Mouse (Mus musculus): ENCODE results near the gene Mbtd1. TPM values are rescaled to one million over a fixed set of nuclear protein-coding genes. Genes with fewer than 3 reads are reported as not detected.
"Not testable (repeated sequence)": the region's sequence is repeated elsewhere in the genome, so short reads cannot be mapped to it uniquely, and the experiment has no call there.

Gene Mbtd1
- polyA plus RNA-seq, 1 experiment from 2014 or later = 24.7 TPM

DNA sequence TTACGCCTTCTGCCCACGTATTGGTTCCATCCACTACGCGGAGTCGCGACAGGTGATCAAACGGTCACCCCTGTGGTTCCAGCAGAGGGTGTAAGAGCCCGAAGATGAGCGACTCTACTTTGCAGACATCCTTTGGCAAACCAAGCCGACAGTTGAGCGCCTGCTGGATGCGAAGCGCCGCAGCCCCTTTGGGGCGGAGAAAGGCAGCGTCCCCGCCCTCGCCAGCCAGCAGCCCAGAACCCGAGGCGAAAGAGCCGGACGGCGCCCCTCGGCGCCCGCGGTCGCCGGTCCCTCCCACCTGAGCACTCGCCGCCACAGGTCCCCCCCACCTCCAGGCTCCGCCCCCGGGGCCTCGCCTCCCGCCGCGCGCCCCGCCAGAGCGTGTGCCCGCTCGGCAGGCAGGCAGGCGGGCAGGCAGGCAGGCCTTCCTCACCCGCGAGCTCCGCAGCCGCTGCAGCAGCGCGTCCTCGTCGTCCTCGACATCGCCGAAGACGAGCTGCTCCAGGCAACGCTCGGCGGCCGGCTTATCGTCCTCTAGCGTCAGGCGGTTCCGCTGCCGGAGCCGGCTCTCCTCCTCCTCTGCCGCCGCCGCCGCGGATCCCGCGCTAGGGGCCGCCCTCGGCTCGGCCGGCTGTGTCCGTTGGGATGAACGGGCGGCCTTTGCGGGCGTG is 616 bp upstream of the Mbtd1 start:
- Histone ChIP-seq H3K9ac (ENCODE audit: low read length) (peak overlapping the region; percentile 99), H3K4me3 (ENCODE audit: low read length) (peak overlapping the region; percentile 99), H3K27ac (ENCODE audit: low read length) (peak overlapping the region; percentile 97), H3K4me2 (ENCODE audit: low read depth, low read length) (peak overlapping the region; percentile 83), H3K27me3 (ENCODE audit: control insufficient read depth, insufficient read depth, low read depth, low read length) (no peaks in the 10 kb centered on the region), H3K36me3 (ENCODE audit: control insufficient read depth, insufficient read depth, low read length) (peaks cover 3% of the 10 kb centered on the region), H3K4me1 (replicated peaks; ENCODE audit: control insufficient read depth, insufficient read depth, low read length) (peaks cover 17% of the 10 kb centered on the region), H3K9me3 (ENCODE audit: control insufficient read depth, low read length) (no peaks in the 10 kb centered on the region)
- peak; percentile 56 for ATAC-seq (ENCODE audit: low read depth)
- 0% methylated on average over 49 of the region's 81 CpGs for WGBS

DNA sequence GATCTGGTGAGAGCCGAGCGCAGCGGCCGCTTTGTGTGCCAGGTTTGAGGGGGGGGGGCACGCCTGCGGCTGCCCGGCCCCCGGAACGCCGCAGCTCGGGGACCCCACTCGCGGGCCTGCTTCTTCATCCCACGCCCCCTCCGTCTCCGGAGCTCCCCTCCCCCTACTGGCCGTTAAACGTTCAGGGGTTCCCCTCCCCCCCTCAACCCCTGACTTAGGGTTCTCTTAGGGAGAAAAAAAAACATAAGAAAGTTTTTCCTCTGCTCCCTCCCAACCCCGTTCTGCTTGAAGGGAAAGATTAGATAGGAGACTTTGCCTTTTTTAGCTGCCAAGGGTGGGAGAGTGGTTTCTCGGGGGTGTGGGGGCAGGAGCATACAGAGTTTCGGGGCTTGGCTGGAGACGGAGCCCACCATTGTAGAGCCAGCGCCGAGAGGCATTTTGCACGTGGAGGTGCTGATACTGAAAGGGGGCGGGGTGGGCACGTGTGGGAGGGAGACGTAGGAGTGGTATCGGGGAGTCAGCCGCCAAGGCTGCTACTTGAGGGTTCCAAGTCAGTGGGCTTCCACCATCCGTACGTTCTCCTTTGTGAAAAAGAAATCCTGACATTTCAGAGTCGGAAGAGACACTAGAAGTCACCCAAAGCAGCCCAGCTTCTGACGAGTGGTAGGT is 893 bp downstream of the Mbtd1 start:
- H3K4me1 ChIP-seq (replicated peaks; ENCODE audit: control insufficient read depth, insufficient read depth, low read length) = peaks cover 17% of the 10 kb centered on the region
- WGBS = 0% methylated on average over 32 of the region's 34 CpGs
- no peaks in the 10 kb centered on the region for H3K36me3 ChIP-seq (ENCODE audit: control insufficient read depth, insufficient read depth, low read length)
- no peaks in the 10 kb centered on the region for H3K9me3 ChIP-seq (ENCODE audit: control insufficient read depth, low read length)
- peak overlapping the region; percentile 97 for H3K27ac ChIP-seq (ENCODE audit: low read length)
- no peaks in the 10 kb centered on the region for H3K27me3 ChIP-seq (ENCODE audit: control insufficient read depth, insufficient read depth, low read depth, low read length)
- peak overlapping the region; percentile 99 for H3K9ac ChIP-seq (ENCODE audit: low read length)
- H3K4me3 ChIP-seq (ENCODE audit: low read length) = peak overlapping the region; percentile 99
- H3K4me2 ChIP-seq (ENCODE audit: low read depth, low read length) = peak overlapping the region; percentile 80
- ATAC-seq (ENCODE audit: low read depth) = no peak

DNA sequence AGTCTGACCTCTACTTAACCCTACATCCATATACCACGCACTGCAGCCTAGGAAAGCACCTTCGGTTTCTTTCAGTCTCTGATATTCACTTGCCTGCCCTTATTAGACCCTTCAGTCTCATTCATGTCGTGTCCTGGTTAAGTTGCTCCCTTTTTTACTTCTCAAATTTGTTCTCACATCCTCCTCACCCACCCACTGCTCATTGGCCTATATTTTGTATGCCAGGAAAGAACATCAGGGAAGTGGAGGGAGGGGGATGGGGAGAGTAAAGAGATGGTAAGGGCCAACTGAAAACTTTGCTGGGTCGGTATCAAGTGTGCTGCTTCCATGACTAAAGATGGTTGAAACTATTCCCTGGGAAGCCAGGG is 1.4 kb downstream of the Mbtd1 start:
- peak overlapping the region; percentile 80 for H3K4me2 ChIP-seq (ENCODE audit: low read depth, low read length)
- H3K4me3 ChIP-seq (ENCODE audit: low read length) = peak overlapping the region; percentile 99
- peaks cover 17% of the 10 kb centered on the region for H3K4me1 ChIP-seq (replicated peaks; ENCODE audit: control insufficient read depth, insufficient read depth, low read length)
- H3K27me3 ChIP-seq (ENCODE audit: control insufficient read depth, insufficient read depth, low read depth, low read length) = no peaks in the 10 kb centered on the region
- H3K9ac ChIP-seq (ENCODE audit: low read length) = peak overlapping the region; percentile 99
- peak overlapping the region; percentile 97; the same call in 1 of the 2 replicates for H3K27ac ChIP-seq (ENCODE audit: low read length)
- H3K36me3 ChIP-seq (ENCODE audit: control insufficient read depth, insufficient read depth, low read length) = no peaks in the 10 kb centered on the region
- 2% methylated on average over 4 of the region's 4 CpGs for WGBS
- no peaks in the 10 kb centered on the region for H3K9me3 ChIP-seq (ENCODE audit: control insufficient read depth, low read length)
- ATAC-seq (ENCODE audit: low read depth) = no peak

DNA sequence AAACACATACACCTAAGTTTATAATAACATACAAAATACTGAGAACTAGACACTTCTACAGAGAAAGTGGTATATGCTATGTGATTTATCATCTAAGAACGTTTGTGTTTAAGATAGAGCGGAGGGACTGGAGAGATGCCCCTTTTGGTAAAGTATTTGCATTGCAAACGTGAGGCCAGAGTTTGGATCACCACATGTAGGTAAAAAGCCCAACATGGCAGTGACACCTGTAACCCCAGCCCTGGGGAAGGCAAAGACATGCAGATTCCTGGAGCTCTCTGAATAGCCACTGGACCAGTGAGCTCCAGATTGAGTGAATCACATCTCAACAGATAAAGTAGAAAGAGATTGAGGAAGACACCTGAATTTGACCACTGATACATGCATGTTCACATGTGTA is 12.1 kb downstream of the Mbtd1 start:
- Histone ChIP-seq H3K4me2 (ENCODE audit: low read depth, low read length) (no peak overlapping the region), H3K4me1 (replicated peaks; ENCODE audit: control insufficient read depth, insufficient read depth, low read length) (no peaks in the 10 kb centered on the region), H3K4me3 (ENCODE audit: low read length) (no peak overlapping the region), H3K9me3 (ENCODE audit: control insufficient read depth, low read length) (no peaks in the 10 kb centered on the region), H3K27me3 (ENCODE audit: control insufficient read depth, insufficient read depth, low read depth, low read length) (no peaks in the 10 kb centered on the region), H3K27ac (ENCODE audit: low read length) (no peak overlapping the region), H3K36me3 (ENCODE audit: control insufficient read depth, insufficient read depth, low read length) (peaks cover 2% of the 10 kb centered on the region; the same call in 1 of the 2 replicates), H3K9ac (ENCODE audit: low read length) (no peak overlapping the region)
- 66% methylated on average over 3 of the region's 3 CpGs for WGBS
- ATAC-seq (ENCODE audit: low read depth) = no peak

DNA sequence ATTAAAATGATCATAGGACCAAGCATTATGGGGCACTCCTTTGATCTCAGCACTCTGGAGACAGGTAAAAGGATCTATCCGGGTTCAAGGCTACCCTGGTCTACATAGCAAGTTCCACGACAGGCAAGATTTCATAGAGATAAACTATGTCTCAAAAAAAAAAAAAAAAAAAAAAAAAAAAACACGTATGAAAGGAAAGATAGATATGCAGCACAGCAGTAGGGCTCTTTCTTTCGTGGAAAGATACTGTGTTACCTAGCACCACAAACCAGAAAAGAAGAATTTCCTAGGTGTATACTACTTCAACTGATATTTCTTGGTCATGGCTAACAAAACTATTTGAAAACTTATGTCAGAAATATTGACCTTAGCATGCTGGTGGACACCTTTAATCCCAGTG is 21.2 kb downstream of the Mbtd1 start:
- ATAC-seq (ENCODE audit: low read depth) = no peak
- Histone ChIP-seq H3K27ac (ENCODE audit: low read length) (no peak overlapping the region), H3K4me1 (replicated peaks; ENCODE audit: control insufficient read depth, insufficient read depth, low read length) (no peaks in the 10 kb centered on the region), H3K36me3 (ENCODE audit: control insufficient read depth, insufficient read depth, low read length) (peaks cover 30% of the 10 kb centered on the region), H3K9ac (ENCODE audit: low read length) (no peak overlapping the region), H3K4me3 (ENCODE audit: low read length) (no peak overlapping the region), H3K27me3 (ENCODE audit: control insufficient read depth, insufficient read depth, low read depth, low read length) (no peaks in the 10 kb centered on the region), H3K9me3 (ENCODE audit: control insufficient read depth, low read length) (no peaks in the 10 kb centered on the region), H3K4me2 (ENCODE audit: low read depth, low read length) (no peak overlapping the region)
- 77% methylated on average over 4 of the region's 4 CpGs for WGBS

DNA sequence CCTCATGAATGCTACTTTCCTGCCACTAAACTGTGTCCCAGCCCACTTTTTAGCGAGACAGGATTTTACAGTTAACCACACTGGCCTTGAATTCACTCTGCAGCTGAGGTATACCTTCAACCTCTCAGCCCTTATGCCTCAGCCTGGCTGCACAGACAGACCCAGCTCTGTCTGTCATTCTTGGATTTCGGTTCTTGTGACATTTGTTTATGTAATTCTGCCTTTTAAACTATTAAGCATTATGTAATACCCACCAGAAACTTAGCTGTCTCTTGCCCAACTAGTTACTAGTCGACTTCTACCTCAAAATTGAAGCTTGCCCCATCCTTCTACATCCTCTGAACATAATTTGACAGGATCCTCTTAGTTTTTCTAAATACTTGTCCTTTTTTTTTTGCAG is 22.2 kb downstream of the Mbtd1 start:
- Histone ChIP-seq H3K27me3 (ENCODE audit: control insufficient read depth, insufficient read depth, low read depth, low read length) (no peaks in the 10 kb centered on the region), H3K27ac (ENCODE audit: low read length) (no peak overlapping the region), H3K9me3 (ENCODE audit: control insufficient read depth, low read length) (no peaks in the 10 kb centered on the region), H3K4me2 (ENCODE audit: low read depth, low read length) (no peak overlapping the region), H3K4me3 (ENCODE audit: low read length) (no peak overlapping the region), H3K36me3 (ENCODE audit: control insufficient read depth, insufficient read depth, low read length) (peaks cover 30% of the 10 kb centered on the region), H3K9ac (ENCODE audit: low read length) (no peak overlapping the region), H3K4me1 (replicated peaks; ENCODE audit: control insufficient read depth, insufficient read depth, low read length) (no peaks in the 10 kb centered on the region)
- ATAC-seq (ENCODE audit: low read depth) = no peak
- WGBS = 71% methylated on average over 3 of the region's 3 CpGs

DNA sequence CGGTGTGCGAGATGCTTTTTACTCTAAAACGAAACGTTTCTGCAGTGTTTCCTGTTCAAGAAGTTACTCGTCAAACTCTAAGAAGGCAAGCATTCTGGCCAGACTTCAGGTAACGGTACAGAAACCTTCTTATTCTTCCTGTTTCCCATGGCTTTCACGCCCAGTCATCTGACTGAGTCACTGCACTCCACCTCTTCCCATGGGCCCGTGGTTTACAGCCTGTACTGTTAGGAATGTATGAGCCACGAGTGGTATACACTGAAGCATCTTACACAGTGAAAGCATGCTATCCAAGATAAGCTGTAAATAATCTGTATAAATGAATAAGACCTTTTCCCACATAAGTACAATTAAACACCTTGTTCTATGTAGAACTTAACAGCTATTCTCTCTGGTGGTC is 23.2 kb downstream of the Mbtd1 start:
- 87% methylated on average over 9 of the region's 9 CpGs for WGBS
- peaks cover 33% of the 10 kb centered on the region for H3K36me3 ChIP-seq (ENCODE audit: control insufficient read depth, insufficient read depth, low read length)
- H3K4me2 ChIP-seq (ENCODE audit: low read depth, low read length) = no peak overlapping the region

DNA sequence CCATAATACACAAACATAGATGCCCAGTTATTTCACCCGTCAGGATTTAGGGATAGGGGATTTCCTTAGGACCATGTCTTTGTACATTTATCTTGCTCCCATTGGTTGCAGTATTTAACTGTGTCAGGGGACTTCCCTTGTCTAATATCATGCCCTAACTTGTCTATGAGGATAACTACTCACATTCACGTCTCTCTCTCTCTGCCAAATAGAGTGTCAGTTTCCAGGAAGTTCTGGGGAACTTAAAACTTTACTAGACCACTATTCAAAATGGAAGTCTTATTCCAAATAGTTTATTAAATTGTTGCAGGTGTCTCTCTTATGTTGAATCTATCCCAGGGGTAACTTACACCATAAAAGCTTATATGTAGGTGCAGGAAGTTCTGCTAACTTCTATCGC is 26.0 kb downstream of the Mbtd1 start:
- Histone ChIP-seq H3K9me3 (ENCODE audit: control insufficient read depth, low read length) (no peaks in the 10 kb centered on the region), H3K9ac (ENCODE audit: low read length) (no peak overlapping the region), H3K27me3 (ENCODE audit: control insufficient read depth, insufficient read depth, low read depth, low read length) (no peaks in the 10 kb centered on the region), H3K4me1 (replicated peaks; ENCODE audit: control insufficient read depth, insufficient read depth, low read length) (no peaks in the 10 kb centered on the region), H3K4me2 (ENCODE audit: low read depth, low read length) (no peak overlapping the region), H3K4me3 (ENCODE audit: low read length) (no peak overlapping the region), H3K36me3 (ENCODE audit: control insufficient read depth, insufficient read depth, low read length) (peaks cover 27% of the 10 kb centered on the region), H3K27ac (ENCODE audit: low read length) (no peak overlapping the region)
- no peak for ATAC-seq (ENCODE audit: low read depth)
- WGBS = 89% methylated on average over 3 of the region's 3 CpGs

More for the DNA sequence above, 23.2 kb downstream of the Mbtd1 start:
- H3K27me3 ChIP-seq (ENCODE audit: control insufficient read depth, insufficient read depth, low read depth, low read length) = no peaks in the 10 kb centered on the region
- H3K9ac ChIP-seq (ENCODE audit: low read length) = no peak overlapping the region
- H3K9me3 ChIP-seq (ENCODE audit: control insufficient read depth, low read length) = no peaks in the 10 kb centered on the region
- ATAC-seq (ENCODE audit: low read depth) = no peak
- H3K4me3 ChIP-seq (ENCODE audit: low read length) = no peak overlapping the region
- no peak overlapping the region for H3K27ac ChIP-seq (ENCODE audit: low read length)
- no peaks in the 10 kb centered on the region for H3K4me1 ChIP-seq (replicated peaks; ENCODE audit: control insufficient read depth, insufficient read depth, low read length)

DNA sequence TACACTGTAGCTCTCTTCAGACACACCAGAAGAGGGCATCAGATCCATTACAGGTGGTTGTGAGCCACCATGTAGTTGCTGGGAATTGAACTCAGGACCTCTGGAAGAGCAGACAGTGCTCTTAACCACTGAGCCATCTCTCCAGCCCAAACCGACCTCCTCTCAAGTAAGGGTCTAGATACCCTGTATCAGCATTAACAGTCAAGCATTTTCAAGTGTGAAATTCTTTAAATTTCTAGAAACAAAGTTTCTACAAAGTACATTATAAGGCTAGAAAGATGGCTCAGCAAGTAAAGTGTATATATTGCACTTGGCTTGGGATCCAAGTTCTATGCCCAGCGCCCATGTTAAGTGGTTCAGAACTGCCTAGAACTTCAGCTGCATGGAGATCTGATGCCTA is 29.4 kb downstream of the Mbtd1 start:
- ATAC-seq (ENCODE audit: low read depth); H3K9me3 ChIP-seq (ENCODE audit: control insufficient read depth, low read length); H3K9ac ChIP-seq (ENCODE audit: low read length); H3K27ac ChIP-seq (ENCODE audit: low read length); H3K27me3 ChIP-seq (ENCODE audit: control insufficient read depth, insufficient read depth, low read depth, low read length); H3K4me1 ChIP-seq (replicated peaks; ENCODE audit: control insufficient read depth, insufficient read depth, low read length); H3K4me2 ChIP-seq (ENCODE audit: low read depth, low read length); H3K4me3 ChIP-seq (ENCODE audit: low read length): not testable (repeated sequence)
- H3K36me3 ChIP-seq (ENCODE audit: control insufficient read depth, insufficient read depth, low read length) = peaks cover 33% of the 10 kb centered on the region
- WGBS = 90% methylated on average over 2 of the region's 2 CpGs

Measured in lung, embryonic 16.5 days (tissue).